Mouse (Mus musculus): ENCODE data around the gene Slc25a30. TPM values are rescaled to one million over a fixed set of nuclear protein-coding genes. Genes with fewer than 3 reads are reported as not detected.
A peak's percentile ranks its signal among the peaks of the same experiment; 100 is the strongest.
"Not testable (repeated sequence)": the region's sequence is repeated elsewhere in the genome, so short reads cannot be mapped to it uniquely, and the experiment has no call there.

The Slc25a30 gene
- 6.1 and 6.6 TPM in 2 replicates for polyA plus RNA-seq (2016; fragmentation: Nextera tagmentation; extraction: Ambion mirVana)

DNA sequence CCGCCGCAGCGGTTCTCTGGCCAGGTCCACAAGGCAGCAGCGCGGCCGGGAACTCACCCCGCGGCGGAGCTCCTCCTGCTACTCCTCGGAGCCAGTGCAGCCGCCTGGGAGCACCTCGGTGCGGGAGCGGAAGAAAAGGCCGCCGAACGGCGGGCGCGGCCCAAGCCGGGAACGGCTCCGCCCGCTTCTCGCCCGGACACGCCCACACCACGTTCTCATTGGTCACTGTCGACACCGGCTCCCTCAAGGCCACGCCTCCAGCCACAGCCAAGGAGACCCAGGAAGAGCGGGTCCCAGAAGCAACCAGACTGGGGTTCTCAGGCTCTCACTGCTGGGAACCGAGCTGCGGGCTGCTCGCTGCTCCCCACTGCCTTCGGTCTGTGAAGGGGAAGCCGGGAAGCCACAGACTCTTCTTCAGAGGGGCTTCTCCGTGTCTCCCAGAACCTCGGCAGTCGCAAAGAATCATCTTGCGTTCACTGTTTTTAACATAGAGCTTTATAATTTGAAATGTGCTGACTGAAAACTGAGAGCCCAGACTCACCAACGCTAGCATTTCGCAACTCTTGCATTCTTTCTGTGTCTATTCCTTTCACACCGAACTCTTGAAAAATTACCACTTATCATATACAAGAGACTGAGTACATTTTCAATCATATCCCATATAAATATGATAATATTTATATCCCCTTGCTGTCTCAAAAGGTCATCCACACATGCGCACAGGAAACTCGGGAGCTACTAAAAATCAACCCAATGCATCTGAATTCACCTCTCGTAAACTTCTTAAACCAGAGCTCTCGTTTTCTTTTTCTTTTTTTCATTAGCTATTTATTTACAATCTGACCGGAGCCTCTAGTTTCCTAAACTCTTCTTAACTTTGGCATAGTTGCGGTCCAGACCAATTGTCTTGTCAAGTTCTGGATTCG is at the start of gene Slc25a30:
TSS of gene Slc25a30 (minus strand) at position 170 of the 926 bp plus-strand sequence.
- 7% methylated on average over 51 of the region's 51 CpGs for WGBS
- Histone ChIP-seq H3K27ac (peak within 1 kb of the TSS; percentile 87), H3K36me3 (peaks cover under 1% of the 10 kb centered on the region), H3K27me3 (ENCODE audit: insufficient read depth, poor library complexity, severe bottlenecking) (peaks cover 22% of the 10 kb centered on the region), H3K4me1 (replicated peaks) (peaks cover 18% of the 10 kb centered on the region), H3K9me3 (no peaks in the 10 kb centered on the region), H3K4me3 (peak within 1 kb of the TSS; percentile 66)
- DNase-seq (ENCODE audit: low spot score), result peak; percentile 95

DNA sequence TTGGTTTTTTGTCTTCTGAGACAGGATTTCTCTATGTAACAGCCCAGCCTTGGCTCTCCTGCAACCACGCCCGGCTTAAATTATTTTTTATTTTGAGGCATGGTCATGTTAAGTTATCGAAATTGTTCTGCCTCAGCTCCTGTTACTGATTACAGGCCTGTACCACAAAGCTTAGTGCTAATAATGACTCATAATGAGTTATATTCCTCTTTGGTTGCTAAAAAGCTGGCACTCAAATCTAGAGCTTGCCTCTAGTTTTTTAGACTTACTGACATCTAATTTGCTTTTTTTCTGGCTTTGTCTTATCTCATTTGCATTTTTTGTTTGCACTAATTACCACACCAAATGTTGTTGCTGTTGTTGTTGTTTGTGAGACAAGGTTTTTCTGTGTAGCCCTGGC is 49.7 kb upstream of the Slc25a30 start:
- no peaks in the 10 kb centered on the region for H3K27me3 ChIP-seq (ENCODE audit: insufficient read depth, poor library complexity, severe bottlenecking)
- H3K9me3 ChIP-seq, result no peaks in the 10 kb centered on the region
- H3K4me3 ChIP-seq, result no peak overlapping the region
- no peak for DNase-seq (ENCODE audit: low spot score)
- no peak overlapping the region for H3K27ac ChIP-seq
- 91% methylated on average over 3 of the region's 3 CpGs for WGBS
- H3K36me3 ChIP-seq, result no peaks in the 10 kb centered on the region
- peaks cover 32% of the 10 kb centered on the region for H3K4me1 ChIP-seq (replicated peaks)

DNA sequence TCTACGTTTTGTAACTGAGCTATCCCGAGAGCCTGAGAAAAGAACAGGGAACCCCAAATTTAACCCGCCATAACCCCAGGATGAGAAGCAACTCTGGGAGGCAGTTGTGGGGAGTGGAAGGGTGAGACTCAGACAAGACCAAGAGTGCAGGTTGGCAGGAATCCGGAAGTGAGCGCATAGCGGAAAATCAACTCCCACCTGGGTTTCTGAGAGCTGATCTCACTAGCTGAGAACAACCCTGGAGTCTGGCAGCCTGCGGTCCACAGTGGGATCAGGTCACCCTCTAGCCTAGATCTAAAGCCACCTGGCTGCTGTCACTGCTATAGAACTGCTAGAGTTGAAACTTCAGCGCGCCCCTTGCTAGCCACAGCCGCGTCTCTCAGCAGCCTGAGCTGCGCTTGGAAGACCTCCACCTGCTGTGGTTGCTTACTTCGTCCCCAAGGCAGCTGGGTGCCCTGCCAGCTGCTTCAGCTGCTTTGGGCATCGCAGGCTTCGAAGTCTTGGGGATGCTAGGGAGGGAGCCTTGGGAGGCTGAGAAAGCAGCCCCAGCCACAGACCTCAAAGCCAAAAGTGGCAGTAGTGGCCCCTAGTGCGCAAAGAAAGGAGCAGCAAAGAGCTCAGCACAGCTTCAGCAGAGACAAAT is 48.0 kb upstream of the Slc25a30 start:
- H3K4me3 ChIP-seq, result peak overlapping the region; percentile 57
- H3K36me3 ChIP-seq, result no peaks in the 10 kb centered on the region
- WGBS, result under 1% methylated on average over 16 of the region's 16 CpGs
- H3K27ac ChIP-seq, result peak overlapping the region; percentile 96
- H3K9me3 ChIP-seq, result no peaks in the 10 kb centered on the region
- H3K4me1 ChIP-seq (replicated peaks), result peaks cover 32% of the 10 kb centered on the region
- DNase-seq (ENCODE audit: low spot score), result peak; percentile 74
- H3K27me3 ChIP-seq (ENCODE audit: insufficient read depth, poor library complexity, severe bottlenecking), result no peaks in the 10 kb centered on the region

DNA sequence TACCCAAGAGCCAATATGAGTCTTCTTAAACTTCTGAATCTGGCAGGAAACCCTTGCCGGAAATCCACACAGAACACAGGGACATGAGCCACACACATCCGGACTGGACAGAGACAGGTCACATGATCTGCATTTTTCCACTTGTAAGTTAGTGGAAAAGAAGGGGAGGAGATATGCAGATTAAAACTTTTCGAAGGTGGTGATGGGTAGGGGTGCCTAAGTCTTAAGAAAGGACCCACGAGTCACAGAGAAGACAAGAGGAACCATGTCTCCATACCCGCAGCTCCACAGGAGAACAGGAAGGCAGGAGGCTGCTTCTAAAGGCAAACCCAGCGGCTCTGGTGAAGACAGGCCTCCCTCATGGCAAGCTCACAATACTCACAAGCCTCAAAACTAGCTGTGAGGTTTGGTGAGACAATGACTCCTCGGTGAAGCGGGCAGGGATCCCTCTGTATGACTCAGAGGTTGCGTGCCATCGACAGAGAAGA is 47.5 kb upstream of the Slc25a30 start:
- under 1% methylated on average over 10 of the region's 10 CpGs for WGBS
- DNase-seq (ENCODE audit: low spot score), result peak; percentile 79
- peak overlapping the region; percentile 57 for H3K4me3 ChIP-seq
- H3K4me1 ChIP-seq (replicated peaks), result peaks cover 32% of the 10 kb centered on the region
- no peaks in the 10 kb centered on the region for H3K9me3 ChIP-seq
- peaks cover under 1% of the 10 kb centered on the region for H3K27me3 ChIP-seq (ENCODE audit: insufficient read depth, poor library complexity, severe bottlenecking)
- H3K36me3 ChIP-seq, result no peaks in the 10 kb centered on the region
- H3K27ac ChIP-seq, result peak overlapping the region; percentile 96

DNA sequence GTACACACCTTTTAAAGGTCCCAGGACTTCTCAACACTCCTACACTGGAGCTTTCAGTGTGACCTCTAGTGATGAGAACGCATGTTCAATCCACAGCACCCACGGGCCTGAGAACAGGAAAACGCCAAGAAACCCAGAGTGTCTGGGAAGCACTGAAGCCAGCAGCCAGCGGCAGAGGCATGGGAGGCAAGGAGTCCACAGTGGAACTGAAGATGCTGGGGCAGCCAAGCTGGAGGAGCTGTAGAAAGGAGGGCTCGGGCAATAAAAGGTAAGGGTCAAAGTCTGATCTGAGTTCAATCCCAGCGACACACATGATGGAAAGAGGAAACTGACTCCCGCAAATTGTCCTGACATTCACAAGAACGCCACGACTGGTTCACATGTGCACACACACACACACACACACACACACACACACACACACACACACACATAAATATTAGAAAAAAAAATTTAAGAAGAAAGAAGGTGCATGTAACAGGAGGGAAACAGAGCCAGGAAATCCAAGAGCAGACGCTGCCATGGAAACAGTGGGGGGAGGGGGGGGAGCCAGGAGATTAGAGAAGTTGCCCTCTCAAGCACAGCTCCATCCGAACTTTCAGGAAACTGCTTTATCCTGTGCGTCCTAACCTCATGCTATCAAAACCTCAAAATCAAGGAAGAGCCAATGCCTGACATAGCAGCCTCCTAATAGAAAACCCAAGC is 46.9 kb upstream of the Slc25a30 start:
- Histone ChIP-seq H3K4me3 (peak overlapping the region; percentile 57), H3K9me3 (no peaks in the 10 kb centered on the region), H3K27ac (peak overlapping the region; percentile 96), H3K4me1 (replicated peaks) (peaks cover 38% of the 10 kb centered on the region), H3K36me3 (no peaks in the 10 kb centered on the region), H3K27me3 (ENCODE audit: insufficient read depth, poor library complexity, severe bottlenecking) (peaks cover 6% of the 10 kb centered on the region)
- peak; percentile 32 for DNase-seq (ENCODE audit: low spot score)
- 9% methylated on average over 12 of the region's 12 CpGs for WGBS

DNA sequence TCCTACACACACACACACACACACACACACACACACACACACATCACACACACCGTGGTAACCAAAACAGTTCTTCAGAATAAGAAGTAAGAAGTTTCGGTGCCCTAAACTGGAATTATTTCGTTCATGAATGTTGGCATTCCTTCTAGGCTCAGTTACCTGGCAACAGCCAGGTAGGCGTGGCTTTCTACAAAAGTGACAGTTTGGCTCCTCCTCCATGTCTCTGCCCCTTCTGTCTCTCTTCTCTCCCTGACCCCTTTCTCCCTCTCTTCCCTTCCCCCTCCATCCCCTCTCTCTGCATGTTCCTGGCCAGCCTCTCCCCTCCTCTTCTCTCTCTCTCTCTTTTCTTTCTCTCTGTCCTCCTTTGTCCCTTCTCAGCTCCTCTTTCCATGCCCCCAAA is 46.1 kb upstream of the Slc25a30 start:
- peak overlapping the region; percentile 57 for H3K4me3 ChIP-seq
- peak overlapping the region; percentile 96 for H3K27ac ChIP-seq
- no peaks in the 10 kb centered on the region for H3K36me3 ChIP-seq
- H3K4me1 ChIP-seq (replicated peaks), result peaks cover 46% of the 10 kb centered on the region
- 28% methylated on average over 4 of the region's 4 CpGs for WGBS
- peaks cover 13% of the 10 kb centered on the region for H3K27me3 ChIP-seq (ENCODE audit: insufficient read depth, poor library complexity, severe bottlenecking)
- no peaks in the 10 kb centered on the region for H3K9me3 ChIP-seq
- peak; percentile 37 for DNase-seq (ENCODE audit: low spot score)

DNA sequence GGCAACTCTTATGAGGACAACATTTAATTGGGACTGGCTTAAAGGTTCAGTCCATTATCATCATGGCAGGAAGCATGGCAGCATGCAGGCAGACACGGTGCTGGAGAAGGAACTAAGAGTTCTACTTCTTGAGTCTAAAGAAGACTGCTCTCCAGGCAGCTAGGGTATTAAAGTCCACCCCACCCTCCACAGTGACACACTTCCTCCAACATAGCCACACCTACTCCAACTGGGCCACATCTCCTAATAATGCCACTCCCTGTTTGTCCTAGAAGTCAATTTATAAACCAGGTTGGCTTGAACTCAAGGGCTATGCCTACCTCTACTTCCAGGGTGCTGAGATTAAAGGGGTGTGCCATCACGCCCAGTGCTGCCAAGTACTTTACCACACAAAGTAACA is 45.2 kb upstream of the Slc25a30 start:
- 93% methylated on average over 2 of the region's 2 CpGs for WGBS
- H3K27me3 ChIP-seq (ENCODE audit: insufficient read depth, poor library complexity, severe bottlenecking), result peaks cover 23% of the 10 kb centered on the region
- H3K9me3 ChIP-seq, result no peaks in the 10 kb centered on the region
- no peak overlapping the region for H3K27ac ChIP-seq
- DNase-seq (ENCODE audit: low spot score), result no peak
- no peak overlapping the region for H3K4me3 ChIP-seq
- H3K36me3 ChIP-seq, result no peaks in the 10 kb centered on the region
- H3K4me1 ChIP-seq (replicated peaks), result peaks cover 43% of the 10 kb centered on the region

DNA sequence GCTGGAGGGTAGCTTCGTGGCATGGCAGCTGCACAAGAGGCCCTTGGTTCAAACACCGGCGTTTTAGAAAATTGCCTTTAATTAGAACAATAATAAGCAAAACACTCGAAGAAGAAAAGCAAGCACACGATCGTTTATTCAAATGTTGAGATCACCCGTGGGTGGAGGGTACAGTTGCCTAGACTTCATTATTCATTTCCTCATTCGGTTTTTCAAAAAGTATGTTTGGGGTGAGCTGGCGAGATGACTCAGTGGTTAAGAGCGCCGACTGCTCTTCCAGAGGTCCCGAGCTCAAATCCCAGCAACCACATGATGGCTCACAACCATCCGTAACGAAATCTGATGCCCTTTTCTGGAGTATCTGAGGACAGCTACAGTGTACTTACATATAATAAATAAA is 43.0 kb upstream of the Slc25a30 start:
- peaks cover 24% of the 10 kb centered on the region for H3K27me3 ChIP-seq (ENCODE audit: insufficient read depth, poor library complexity, severe bottlenecking)
- not testable (repeated sequence) for DNase-seq (ENCODE audit: low spot score); H3K36me3 ChIP-seq; H3K9me3 ChIP-seq; H3K27ac ChIP-seq
- peaks cover 35% of the 10 kb centered on the region for H3K4me1 ChIP-seq (replicated peaks)
- H3K4me3 ChIP-seq, result 0 out of 2 replicates have a peak overlapping the region, but pooled peaks have one; percentile 44
- WGBS, result 68% methylated on average over 14 of the region's 14 CpGs

DNA sequence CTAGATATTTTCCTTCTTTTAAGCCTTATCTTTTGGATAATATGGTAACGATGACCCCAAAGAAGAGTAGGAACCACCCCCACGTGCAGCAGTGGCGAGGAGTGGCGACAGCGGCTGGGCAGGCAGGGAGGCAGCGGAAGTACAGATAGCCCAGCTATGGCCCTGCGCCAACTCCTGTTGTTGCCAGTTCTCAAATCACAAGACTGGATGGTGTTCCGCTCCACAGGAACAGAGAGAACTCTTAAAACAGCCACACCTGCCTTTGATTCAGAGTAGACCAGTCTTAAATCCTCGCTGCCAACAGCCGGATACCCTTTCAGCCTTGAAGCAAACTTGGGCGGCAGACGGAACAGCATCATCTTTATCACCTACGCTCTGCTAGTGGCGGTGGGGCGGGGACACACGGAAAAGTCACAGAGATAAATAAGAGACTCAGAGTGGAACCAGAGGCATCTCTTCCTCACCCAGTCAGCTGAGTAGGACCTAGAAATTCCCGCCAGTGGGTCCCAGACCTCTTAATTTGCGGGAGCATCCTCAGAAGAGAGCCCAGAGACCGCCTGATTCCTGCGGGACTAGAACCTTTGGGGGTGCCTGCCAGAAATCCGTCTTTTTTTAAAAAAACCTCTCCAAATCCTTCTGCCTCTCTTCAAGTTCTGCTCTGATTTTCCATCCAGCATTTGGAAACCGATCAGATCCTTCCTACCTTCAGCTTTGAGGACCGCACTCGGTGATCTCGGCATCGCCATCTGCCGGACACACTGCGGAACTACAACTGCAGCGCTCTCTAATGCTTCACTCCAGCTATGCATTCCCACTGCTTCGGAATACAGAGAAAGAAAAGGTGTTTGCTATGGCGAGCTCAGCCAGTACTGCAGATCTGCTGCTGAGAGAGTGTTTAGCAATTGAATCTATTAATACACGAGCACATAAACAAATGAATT is 42.3 kb upstream of the Slc25a30 start:
- no peak overlapping the region for H3K27ac ChIP-seq
- peaks cover 30% of the 10 kb centered on the region for H3K4me1 ChIP-seq (replicated peaks)
- 11% methylated on average over 32 of the region's 32 CpGs for WGBS
- H3K27me3 ChIP-seq (ENCODE audit: insufficient read depth, poor library complexity, severe bottlenecking), result peaks cover 24% of the 10 kb centered on the region
- peak; percentile 85 for DNase-seq (ENCODE audit: low spot score)
- no peaks in the 10 kb centered on the region for H3K36me3 ChIP-seq
- H3K9me3 ChIP-seq, result no peaks in the 10 kb centered on the region
- H3K4me3 ChIP-seq, result peak overlapping the region; percentile 44

DNA sequence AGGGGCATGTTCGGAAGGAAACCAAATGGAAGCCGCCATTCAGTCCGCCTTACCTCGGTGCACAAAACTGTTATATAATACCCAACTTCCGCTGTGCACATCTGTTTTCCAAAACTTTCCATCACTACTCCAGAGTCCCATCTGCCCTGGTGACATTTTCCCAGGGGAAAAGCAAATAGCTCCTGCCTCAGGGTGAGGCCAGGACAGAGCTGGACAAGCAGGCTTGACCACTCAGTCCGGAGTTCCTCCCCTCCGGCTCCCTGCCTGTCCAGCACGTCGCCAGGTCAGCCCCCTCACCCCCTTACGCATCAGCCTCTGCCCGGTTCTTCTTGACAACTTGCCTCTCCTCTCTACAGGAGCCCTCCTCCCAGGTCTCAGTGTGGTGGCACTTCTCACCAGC is 41.4 kb upstream of the Slc25a30 start:
- no peak for DNase-seq (ENCODE audit: low spot score)
- Histone ChIP-seq H3K27ac (no peak overlapping the region), H3K36me3 (no peaks in the 10 kb centered on the region), H3K9me3 (no peaks in the 10 kb centered on the region), H3K27me3 (ENCODE audit: insufficient read depth, poor library complexity, severe bottlenecking) (peaks cover 24% of the 10 kb centered on the region), H3K4me3 (peak overlapping the region; percentile 44; the same call in 1 of the 2 replicates), H3K4me1 (replicated peaks) (peaks cover 21% of the 10 kb centered on the region)
- whole genome bisulfite sequencing, result 35% methylated on average over 11 of the region's 11 CpGs

DNA sequence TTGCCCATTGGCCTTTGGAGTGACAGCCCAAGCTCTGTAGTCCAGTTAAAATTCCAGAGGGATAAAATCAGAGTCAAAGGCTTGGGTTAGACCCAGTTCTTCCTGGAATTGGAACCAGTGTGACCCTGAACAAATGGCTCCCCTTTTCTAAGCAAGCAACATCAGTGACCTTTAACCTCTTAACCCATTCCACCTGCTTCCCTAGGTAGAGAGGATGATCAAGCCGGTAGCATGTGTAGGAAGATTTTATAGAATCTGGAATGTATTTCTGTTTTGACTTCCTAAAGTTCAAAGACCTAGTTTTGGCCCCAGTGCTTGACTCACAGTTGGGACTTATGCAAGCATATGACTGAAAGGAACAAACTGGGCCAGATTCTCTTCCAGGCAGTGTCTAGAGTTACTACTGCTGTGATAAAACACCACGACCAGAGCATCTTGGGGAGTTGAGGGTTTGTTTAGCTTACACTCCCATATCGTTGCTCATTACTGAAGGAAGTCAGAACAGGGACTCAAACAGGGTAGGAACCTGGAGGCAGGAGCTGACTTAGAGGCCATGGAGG is 40.1 kb upstream of the Slc25a30 start:
- WGBS, result 70% methylated on average over 3 of the region's 3 CpGs
- Histone ChIP-seq H3K27ac (no peak overlapping the region), H3K4me1 (replicated peaks) (peaks cover 15% of the 10 kb centered on the region), H3K9me3 (no peaks in the 10 kb centered on the region), H3K4me3 (no peak overlapping the region), H3K27me3 (ENCODE audit: insufficient read depth, poor library complexity, severe bottlenecking) (peaks cover 24% of the 10 kb centered on the region), H3K36me3 (no peaks in the 10 kb centered on the region)
- DNase-seq (ENCODE audit: low spot score), result no peak

Data from hindbrain, embryonic 10.5 days (tissue).